Mouse (Mus musculus): ENCODE measurements around the gene Rara.
"Not testable (repeated sequence)": the region's sequence is repeated elsewhere in the genome, so short reads cannot be mapped to it uniquely, and the experiment has no call there.

Gene Rara

GRCm38 (mm10) chr11:98927438-98928076 is at the start of gene Rara:
Gene Rara, plus strand, starts transcription at chr11:98927818.
- peak; percentile 42; the same call in 1 of the 2 replicates for ATAC-seq (ENCODE audit: low TSS enrichment)

DNA sequence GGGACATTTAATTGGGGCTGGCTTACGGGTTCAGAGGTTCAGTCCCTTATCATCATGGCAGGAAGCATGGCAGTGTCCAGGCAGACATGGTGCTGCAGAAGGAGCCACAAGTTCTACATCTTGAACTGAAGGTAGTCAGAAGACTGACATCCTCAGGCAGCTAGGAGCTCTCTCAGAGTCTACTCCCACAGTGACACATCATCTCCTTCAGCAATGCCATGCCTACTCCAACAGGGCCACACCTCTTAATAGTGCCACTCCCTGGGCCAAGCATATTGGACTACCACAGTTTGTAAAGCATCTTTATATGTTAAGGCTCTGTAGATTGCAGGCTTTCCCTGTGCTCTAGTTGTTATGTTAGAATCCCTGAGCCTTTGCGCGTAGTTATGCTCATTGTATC is 39.9 kb upstream of the Rara start:
- ATAC-seq (ENCODE audit: low TSS enrichment), result no peak

DNA sequence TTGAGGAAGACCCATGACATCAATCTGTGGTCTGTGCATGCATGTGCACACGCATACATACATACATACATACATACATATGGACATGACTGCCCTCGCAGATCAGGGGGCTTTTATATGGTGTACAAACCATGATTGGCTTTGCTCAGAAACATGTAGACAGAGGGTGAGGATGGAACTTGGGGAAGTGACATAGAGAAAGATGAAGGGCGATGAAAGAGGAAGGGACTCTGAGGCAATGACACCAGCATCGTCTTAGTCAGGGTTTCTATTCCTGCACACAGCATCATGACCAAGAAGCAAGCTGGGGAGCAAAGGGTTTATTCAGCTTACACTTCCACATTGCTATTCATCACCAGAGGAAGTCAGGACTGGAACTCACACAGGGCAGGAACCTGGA is 38.5 kb upstream of the Rara start:
- no peak for ATAC-seq (ENCODE audit: low TSS enrichment)

- no peak for ATAC-seq (ENCODE audit: low TSS enrichment)
Measured at GRCm38 (mm10) chr11:98889977-98890376, 37.6 kb upstream of the Rara start.

DNA sequence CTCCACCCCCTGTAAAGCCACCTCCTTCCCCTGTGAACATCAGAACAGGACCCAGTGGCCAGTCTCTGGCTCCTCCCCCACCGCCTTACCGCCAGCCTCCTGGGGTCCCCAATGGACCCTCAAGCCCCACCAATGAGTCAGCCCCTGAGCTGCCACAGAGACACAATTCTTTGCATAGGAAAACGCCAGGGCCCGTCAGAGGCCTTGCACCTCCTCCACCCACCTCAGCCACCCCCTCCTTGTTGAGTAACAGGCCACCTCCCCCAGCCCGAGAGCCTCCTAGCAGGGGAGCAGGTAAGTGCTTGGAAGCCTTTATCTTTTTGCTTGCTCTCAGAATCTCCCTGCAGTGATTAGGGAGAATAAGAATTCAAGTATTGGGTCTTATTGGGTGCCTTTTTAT is 35.2 kb upstream of the Rara start:
- ATAC-seq (ENCODE audit: low TSS enrichment), result no peak

- ATAC-seq (ENCODE audit: low TSS enrichment), result no peak
Measured at GRCm38 (mm10) chr11:98900529-98901125, 27.0 kb upstream of the Rara start.

- no peak for ATAC-seq (ENCODE audit: low TSS enrichment)
Measured at GRCm38 (mm10) chr11:98902621-98903245, 24.9 kb upstream of the Rara start.

GRCm38 (mm10) chr11:98904577-98904976 is 23.0 kb upstream of the Rara start:
- no peak for ATAC-seq (ENCODE audit: low TSS enrichment)

DNA sequence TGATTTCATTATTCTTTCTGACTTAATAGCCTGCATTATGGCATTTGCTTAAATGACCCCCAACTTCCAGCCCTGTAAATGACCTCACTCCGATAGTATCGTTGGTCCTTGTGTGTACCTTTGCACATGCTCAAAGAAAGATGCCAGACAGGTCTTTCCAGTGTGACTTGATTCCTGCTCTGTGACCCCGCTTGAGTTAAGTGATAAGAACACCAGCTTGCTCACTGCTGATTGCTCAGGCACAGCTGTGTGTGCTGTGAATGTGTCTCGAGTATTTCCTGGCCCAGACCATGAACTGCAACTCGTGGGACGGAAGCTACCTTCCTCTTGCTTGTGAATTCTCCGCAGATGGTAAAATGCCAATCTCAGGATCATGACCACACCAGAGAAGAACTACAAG is 22.6 kb upstream of the Rara start:
- no peak for ATAC-seq (ENCODE audit: low TSS enrichment)

GRCm38 (mm10) chr11:98905583-98905982 is 22.0 kb upstream of the Rara start:
- no peak for ATAC-seq (ENCODE audit: low TSS enrichment)

- ATAC-seq (ENCODE audit: low TSS enrichment), result no peak
Measured at GRCm38 (mm10) chr11:98907063-98907436, 20.6 kb upstream of the Rara start.

- ATAC-seq (ENCODE audit: low TSS enrichment), result peak; percentile 91
Measured at GRCm38 (mm10) chr11:98907437-98908173, 20.0 kb upstream of the Rara start, which contains the start of gene Cdc6. Gene Cdc6, plus strand, starts transcription at chr11:98907801.

DNA sequence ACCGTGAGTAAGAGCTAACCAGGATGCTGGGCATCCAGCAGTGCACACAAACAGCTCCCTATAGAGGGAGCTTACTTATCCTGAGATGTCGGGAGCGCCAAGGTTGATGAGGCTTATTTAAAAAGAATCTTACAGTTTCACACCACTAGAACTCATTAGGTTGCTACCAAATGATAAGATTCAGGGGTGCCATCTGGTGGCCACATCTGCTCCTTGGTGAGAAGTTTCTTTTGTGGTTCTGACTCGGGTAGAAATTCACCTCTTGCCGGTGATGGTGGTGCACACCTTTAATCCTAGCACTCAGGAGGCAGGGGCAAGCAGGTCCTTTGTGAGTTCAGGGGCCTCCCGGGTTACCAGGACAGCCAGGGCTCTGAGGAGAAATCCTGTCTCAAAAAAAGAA is 18.0 kb upstream of the Rara start:
- ATAC-seq (ENCODE audit: low TSS enrichment), result peak; percentile 35; the same call in 1 of the 2 replicates

GRCm38 (mm10) chr11:98910415-98910814 is 17.2 kb upstream of the Rara start:
- no peak for ATAC-seq (ENCODE audit: low TSS enrichment)

- ATAC-seq (ENCODE audit: low TSS enrichment), result no peak
Measured at GRCm38 (mm10) chr11:98911498-98911897, 16.1 kb upstream of the Rara start.

GRCm38 (mm10) chr11:98914196-98914595 is 13.4 kb upstream of the Rara start:
- ATAC-seq (ENCODE audit: low TSS enrichment), result no peak

DNA sequence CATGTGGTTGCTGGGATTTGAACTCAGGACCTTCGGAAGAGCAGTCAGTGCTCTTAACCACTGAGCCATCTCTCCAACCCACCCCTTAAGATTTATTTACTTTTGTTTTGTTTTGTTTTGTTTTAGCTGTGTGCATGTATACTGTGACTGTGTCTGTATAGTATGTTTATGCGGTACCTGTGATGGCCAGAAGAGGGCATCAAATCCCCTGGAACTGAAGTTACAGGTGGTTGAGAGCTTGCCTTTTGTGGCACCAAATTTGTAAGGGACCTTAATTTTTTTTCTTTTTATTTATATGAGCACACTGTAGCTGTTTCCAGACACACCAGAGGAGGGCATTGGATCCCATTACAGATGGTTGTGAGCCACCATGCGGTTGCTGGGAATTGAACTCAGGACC is 11.2 kb upstream of the Rara start:
- ATAC-seq (ENCODE audit: low TSS enrichment), result not testable (repeated sequence)

DNA sequence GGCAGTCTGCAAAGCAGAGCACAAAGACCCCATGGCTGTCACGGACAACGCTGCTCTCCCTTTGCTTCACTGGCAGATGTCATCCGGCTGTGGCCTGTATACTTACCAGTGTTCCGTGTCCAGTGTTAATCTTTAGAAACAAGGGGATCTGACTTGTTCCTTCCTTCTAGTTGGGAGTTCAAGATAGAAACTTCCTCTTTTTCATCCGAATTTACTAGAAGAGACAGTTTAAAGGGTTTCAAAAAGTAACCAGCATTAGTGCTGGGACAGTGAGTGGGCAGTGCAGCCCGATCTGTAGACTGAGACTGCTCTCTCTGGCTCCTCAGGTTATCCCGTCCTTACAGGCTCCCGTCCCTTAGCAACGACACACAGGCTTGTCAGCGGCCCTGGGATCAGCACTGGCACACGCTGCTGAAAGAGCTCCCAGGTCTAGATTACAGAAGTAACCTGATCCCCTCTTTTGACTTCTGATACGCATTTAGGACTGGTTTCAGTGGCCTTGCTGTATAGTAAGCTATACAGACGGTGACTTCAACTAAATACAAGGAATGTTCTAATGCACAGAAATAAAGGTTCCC is 10.1 kb upstream of the Rara start:
- ATAC-seq (ENCODE audit: low TSS enrichment), result no peak

GRCm38 (mm10) chr11:98918231-98918630 is 9.4 kb upstream of the Rara start:
- no peak for ATAC-seq (ENCODE audit: low TSS enrichment)

GRCm38 (mm10) chr11:98919009-98919408 is 8.6 kb upstream of the Rara start:
- ATAC-seq (ENCODE audit: low TSS enrichment), result no peak

- ATAC-seq (ENCODE audit: low TSS enrichment), result not testable (repeated sequence)
Measured at GRCm38 (mm10) chr11:98921813-98922212, 5.8 kb upstream of the Rara start.

DNA sequence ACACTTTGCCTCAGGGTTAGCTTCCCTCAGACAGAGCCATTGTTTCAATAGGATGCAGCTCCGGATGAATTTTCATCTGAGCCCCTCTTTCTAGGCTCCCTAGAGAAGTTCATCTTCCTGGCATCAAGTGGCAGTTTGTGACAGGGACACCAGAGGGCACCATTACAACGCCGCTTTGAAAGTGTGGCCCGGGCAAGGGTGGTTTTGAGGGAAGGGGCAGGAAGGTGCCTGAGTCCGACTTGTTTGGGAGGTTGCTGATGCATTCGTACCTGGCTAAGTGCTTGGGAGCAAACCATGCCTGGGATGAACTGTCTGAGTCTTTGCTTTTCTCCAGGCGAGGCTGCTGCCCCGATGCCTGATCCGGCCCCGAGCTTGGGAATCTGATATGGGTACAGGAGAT is 5.3 kb upstream of the Rara start:
- not testable (repeated sequence) for ATAC-seq (ENCODE audit: low TSS enrichment)
